Mouse (Mus musculus) adrenal gland, postnatal 36 days (tissue): ENCODE measurements around the gene Arl10. TPM values are rescaled to one million over a fixed set of nuclear protein-coding genes. Genes with fewer than 3 reads are reported as not detected.

Experiments used
- DNase-seq, 2 experiments: peaks; one replicate each; pipeline ENCODE4 v3.0.0; 2021; ENCODE audit warnings: mixed read lengths in 1 of 2
- long read RNA-seq, 2 experiments: library from polyadenylated mRNA; stranded (forward); transcript quantifications; one replicate each; pipeline ENCODE4 v2.0.0; 2021; ENCODE audit warnings: borderline sequencing depth in 2 of 2
- total RNA-seq, 2 experiments: library from RNA; stranded (reverse); gene quantifications; 2 replicates each; pipeline ENCODE4 v1.2.3; 2021

Gene Arl10
- 10 to 100 TPM; 55.4 to 58.9 TPM for total RNA-seq
- long read RNA-seq, experiment 1, transcript Arl10-201 (4 exons, 1,046 nt), result major isoform, 6 of 25 reads
- long read RNA-seq, experiment 1, partial matches to known transcripts, result 1 of 25 reads
- long read RNA-seq, experiment 1, other reads (novel, unspliced or antisense), result 18 of 25 reads
- long read RNA-seq, experiment 2, transcript Arl10-201 (4 exons, 1,046 nt), result major isoform, 10 of 16 reads
- long read RNA-seq, experiment 2, partial matches to known transcripts, result 2 of 16 reads
- long read RNA-seq, experiment 2, other reads (novel, unspliced or antisense), result 3 of 16 reads

GRCm38 (mm10) chr13:54574854-54575481 lies at the start of gene Arl10:
TSS of gene Arl10 (plus strand) at chr13:54575015.
- DNase-seq, result peak; percentile 86 to 89

- peak; percentile 71 to 74 for DNase-seq
Measured at GRCm38 (mm10) chr13:54527140-54527539, 47.7 kb upstream of the Arl10 start.

DNA sequence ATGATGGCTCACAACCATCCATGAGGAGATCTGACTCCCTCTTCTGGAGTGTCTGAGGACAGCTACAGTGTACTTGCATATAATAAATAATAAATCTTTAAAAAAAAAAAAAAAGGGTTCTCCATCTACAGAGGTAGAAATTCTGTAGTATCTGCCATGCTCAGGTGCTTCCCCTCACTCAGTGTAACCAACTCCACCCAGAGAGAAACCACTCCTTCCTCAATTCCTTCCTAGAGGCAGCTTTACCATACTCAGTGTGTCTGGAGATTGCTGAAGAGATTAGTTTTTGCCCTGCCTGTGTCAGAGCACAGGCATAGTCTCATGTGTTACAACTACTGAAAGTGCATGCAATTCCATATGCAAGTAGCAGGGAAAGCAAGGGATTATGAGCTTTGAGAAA lies 42.7 kb upstream of the Arl10 start:
- DNase-seq, result no peak

GRCm38 (mm10) chr13:54548036-54548435 lies 26.8 kb upstream of the Arl10 start:
- no peak for DNase-seq

GRCm38 (mm10) chr13:54556176-54556575 lies 18.6 kb upstream of the Arl10 start:
- no peak for DNase-seq

DNA sequence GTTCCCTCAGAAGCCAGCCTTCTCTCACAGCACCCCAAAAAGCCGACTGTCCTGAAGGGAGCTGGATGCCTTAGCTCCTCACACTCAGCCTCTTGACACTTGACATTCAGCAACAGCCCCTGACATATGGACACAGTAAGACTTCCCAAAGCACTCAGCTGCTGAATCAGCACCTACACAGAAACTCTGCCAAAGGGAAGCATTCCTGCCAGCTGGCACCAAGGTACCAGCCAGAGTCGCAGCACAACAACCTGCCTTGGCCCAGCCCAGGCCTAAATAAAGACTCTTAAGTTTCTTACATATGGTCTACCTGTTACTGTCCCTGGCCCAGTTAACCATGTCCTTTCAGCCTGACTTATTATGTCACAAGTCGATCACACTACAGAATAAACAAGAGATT lies 18.0 kb upstream of the Arl10 start:
- peak in 1 of 2 experiments; percentile 58 for DNase-seq

DNA sequence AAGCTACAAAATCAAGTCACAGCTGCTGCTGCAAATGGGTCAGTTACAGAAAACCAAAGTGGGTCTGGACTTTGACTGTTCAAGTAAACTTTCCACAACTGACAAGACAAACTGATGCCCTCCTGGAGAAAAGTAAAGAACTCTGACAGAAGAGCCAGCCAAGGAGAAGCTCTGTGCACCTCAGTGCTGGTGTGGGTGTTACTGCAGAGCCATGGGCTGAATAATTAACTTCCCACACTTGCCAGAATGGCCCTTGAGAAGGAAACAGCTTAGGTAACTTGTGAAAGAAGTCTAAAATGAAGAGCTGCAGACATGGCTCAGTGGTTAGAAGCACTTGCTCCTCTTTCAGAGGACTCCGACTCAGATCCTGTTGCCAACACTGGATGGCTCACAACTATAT lies 17.2 kb upstream of the Arl10 start:
- no peak for DNase-seq

DNA sequence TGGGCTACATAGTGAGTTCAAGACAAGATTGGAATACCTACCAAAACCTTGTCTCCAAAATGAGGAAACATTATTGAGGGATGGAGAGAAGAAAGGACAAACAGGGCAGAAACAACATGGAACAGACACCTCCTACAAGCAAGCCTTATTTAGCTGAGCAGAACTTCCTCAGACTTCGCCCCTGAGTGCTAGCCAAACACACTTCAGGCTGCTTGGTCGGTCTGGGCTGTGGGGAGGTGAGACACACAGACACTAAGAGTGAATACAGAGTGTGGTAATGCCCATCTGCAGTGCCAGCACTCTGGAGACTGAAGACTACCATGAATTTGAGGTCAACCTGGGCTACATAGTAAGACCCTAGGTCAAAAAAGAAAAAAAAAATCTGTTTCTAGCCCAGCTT lies 15.2 kb upstream of the Arl10 start:
- DNase-seq, result no peak

GRCm38 (mm10) chr13:54560608-54561007 lies 14.2 kb upstream of the Arl10 start:
- no peak for DNase-seq

- DNase-seq, result no peak
Measured at GRCm38 (mm10) chr13:54562562-54562961, 12.3 kb upstream of the Arl10 start.

GRCm38 (mm10) chr13:54564232-54565200 lies 10.3 kb upstream of the Arl10 start:
- DNase-seq, result peak in 1 of 2 experiments; percentile 36

DNA sequence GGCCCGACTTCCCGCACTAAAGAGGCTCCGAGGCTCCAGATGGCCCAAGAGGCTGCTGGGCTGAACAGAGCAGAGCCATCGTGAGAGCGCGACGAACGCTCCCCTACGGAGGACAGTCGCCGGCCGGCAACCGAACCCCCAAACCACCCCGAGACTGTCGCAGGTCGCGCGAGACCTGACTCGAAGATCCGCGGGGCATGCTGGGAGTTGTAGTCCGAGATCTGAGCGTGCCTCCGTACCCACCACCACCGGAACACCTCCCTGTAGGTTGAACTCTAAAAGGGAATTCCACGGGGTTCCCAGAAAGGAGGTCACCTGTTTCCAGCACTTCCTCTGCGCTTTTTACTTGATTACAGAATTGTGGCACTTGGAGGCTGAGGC lies 9.6 kb upstream of the Arl10 start, which contains the start of gene 4833439L19Rik:
TSS of gene 4833439L19Rik (minus strand) at position 235 of the 381 bp plus-strand sequence.
- DNase-seq, result peak; percentile 97

DNA sequence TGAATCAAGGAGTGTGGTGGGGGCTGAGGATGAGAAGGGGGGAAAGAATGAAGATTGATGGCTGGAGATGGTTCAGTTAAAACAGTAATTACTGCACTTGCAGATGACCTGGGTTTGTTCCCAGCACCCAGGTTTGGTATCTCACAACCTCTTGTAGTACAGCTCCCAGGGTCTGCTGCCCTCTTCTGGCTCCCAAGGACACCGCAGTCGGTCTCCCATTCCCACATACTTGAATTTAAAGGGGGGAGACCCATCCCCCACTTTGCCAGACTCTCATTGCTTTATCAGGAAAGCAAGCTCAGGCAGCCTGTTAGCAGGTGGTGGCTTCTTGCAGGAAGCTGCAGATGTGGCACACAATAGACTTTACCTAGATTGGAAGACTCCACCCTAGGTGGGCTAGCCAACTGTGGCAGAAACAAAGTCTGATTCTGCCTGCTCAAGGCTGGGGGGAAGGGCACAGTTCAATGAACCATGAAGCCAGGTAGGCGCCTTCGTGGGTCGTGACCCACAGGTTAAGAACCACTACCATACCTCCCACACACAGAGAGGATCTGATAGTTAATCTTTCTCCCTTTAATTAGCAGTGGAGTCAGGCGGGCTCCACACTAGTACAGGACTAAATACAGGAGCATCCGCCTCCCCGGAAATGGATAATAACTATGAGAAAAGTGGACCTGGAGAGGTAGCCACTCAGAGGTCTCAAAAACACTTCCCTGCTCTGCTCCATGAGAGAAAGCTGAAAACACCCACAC lies 9.0 kb upstream of the Arl10 start:
- peak in 1 of 2 experiments; percentile 70 for DNase-seq

DNA sequence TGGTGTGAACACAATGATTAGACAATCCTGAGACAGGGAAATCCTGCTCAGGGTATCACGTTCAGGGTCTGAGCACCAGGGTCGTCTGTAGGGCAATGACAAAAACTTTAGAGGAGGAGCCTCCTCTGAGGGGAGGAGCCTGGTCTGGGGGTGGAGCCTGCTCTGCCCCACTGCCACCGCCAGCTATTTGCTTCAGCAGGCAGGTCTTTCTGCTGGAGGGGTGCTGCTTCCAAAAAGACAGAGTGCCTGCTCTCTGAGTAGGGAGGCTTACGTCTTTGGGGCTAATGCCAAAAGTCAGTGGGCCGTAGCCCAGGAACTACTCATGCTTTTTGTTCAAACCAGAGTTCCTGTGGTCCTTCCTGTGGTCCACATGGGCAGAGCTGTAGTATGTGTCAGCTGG lies 6.4 kb upstream of the Arl10 start:
- DNase-seq, result no peak

- DNase-seq, result no peak
Measured at GRCm38 (mm10) chr13:54569282-54569681, 5.5 kb upstream of the Arl10 start.

GRCm38 (mm10) chr13:54570736-54571135 lies 4.1 kb upstream of the Arl10 start:
- peak; percentile 61 to 65 for DNase-seq

- DNase-seq, result peak; percentile 51 to 52
Measured at GRCm38 (mm10) chr13:54571637-54572036, 3.2 kb upstream of the Arl10 start.

- no peak for DNase-seq
Measured at GRCm38 (mm10) chr13:54572621-54573020, 2.2 kb upstream of the Arl10 start.

DNA sequence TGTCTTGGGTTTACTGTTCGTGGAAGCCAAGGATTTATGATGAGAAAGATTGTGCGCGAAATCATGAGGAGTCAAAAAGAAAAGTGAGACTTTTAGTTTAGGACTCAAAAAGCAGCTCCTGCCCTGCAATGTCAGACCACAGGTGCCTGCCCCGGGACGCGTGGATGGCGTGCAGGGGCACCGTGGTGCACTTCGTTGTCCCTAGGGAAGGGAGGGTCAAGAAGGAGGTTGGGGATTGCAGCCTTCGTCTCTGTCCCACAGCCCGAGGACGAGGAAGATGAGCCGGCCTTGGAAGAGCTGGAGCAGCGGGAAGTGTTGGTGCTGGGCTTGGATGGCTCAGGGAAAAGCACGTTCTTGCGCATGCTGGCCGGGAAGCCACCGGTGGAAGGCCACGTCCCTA lies 674 bp downstream of the Arl10 start:
- peak; percentile 38 to 41 for DNase-seq

DNA sequence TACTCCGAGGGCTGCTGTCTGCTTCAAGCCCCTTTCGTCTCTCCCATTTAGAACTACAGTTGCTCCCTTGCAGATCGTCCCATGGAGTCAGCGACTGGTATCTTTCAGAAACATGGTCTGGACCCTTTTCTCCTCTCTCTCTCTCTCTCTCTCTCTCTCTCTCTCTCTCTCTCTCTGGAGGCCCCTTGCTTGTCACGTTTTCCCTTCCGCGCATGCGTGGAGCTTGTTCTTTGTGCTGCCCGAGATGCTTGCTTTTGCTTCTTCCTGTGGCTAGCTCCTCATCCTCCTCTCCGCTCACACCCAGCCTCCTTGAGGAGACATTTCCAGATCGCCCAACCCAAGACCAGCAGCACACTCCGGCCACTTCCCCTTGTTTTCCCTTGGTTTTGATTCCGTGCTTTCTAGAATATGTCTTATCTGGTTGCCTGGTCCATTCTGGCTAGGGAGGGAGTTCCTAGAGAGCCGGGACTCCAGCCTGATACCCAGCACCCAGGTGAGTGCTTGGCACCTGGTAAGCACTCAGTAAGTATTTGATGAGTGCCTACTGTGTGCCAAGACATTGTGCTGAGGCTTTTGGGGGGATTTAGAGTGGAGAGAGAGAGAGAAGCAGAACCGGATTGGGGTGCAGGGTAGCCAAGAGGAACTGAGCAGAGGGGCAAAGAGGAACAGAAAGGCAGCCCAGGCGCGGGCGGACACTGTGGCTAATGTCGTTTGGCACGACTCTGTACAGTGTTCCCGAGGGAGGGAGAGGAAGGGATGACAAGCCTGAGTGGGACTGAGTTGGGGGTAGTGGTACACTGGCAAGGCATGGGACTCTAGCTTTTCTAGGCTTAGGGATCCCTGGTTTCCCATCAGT lies 3.1 kb downstream of the Arl10 start:
- no peak for DNase-seq

DNA sequence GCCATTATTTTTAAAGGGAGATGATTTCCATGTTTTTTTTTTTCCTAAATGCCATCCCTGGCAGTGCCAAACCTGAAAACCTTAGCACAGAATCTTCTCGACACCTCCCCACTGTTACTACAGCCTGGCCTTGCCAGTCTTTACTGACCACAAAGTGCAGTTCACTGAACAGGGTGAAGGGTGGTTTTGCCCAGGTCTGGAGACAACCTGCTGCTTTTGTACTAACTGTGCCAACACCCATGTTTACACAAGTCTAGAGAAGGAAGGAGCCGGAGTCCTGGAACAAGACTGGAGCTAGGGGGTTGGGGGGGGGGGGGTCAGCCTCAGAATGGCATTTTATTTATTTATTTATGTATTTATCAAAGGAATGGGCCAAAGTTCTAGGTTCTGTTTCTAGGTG lies 6.6 kb downstream of the Arl10 start:
- DNase-seq, result no peak
